Mouse (Mus musculus) heart, postnatal 14 days (tissue): ENCODE results near the gene Rpusd4. TPM values are rescaled to one million over a fixed set of nuclear protein-coding genes. Genes with fewer than 3 reads are reported as not detected.

Source experiments
- total RNA-seq, 2 experiments: library from RNA; stranded (reverse); gene quantifications; 2 replicates each; pipeline ENCODE4 v1.2.3; 2021

The Rpusd4 gene
- total RNA-seq, 2 experiments from 2014 or later = 10.8 to 10.9 TPM

Other genes with a start within 250 kb of the Rpusd4 start
- 10 to 100 TPM; 36.2 to 38.3 TPM for gene St3gal4, start 148.6 kb upstream of the Rpusd4 start, total RNA-seq
- 10 to 100 TPM; 14.2 to 17.1 TPM for gene Dcps, start 91.8 kb upstream of the Rpusd4 start, total RNA-seq
- gene Srpr, start 67.7 kb upstream of the Rpusd4 start, total RNA-seq = 10 to 100 TPM; 85.0 to 90.5 TPM
- 1 to 10 TPM; 6.3 to 6.5 TPM for gene Tirap, start 67.6 kb upstream of the Rpusd4 start, total RNA-seq
- 10 to 100 TPM; 94.8 to 97.1 TPM for gene Foxred1, start 56.8 kb upstream of the Rpusd4 start, total RNA-seq
- 10 to 100 TPM; 15.4 to 16.8 TPM for gene Fam118b, start 60 bp upstream of the Rpusd4 start, total RNA-seq
- gene Cdon, start 153.3 kb downstream of the Rpusd4 start, total RNA-seq = 10 to 100 TPM; 16.9 to 18.6 TPM